Mouse (Mus musculus): Measurements from ENCODE around the gene Gbgt1. TPM values are rescaled to one million over a fixed set of nuclear protein-coding genes. Genes with fewer than 3 reads are reported as not detected.

Gene Gbgt1
- polyA plus RNA-seq, 1 experiment from 2014 or later, result not detected

DNA sequence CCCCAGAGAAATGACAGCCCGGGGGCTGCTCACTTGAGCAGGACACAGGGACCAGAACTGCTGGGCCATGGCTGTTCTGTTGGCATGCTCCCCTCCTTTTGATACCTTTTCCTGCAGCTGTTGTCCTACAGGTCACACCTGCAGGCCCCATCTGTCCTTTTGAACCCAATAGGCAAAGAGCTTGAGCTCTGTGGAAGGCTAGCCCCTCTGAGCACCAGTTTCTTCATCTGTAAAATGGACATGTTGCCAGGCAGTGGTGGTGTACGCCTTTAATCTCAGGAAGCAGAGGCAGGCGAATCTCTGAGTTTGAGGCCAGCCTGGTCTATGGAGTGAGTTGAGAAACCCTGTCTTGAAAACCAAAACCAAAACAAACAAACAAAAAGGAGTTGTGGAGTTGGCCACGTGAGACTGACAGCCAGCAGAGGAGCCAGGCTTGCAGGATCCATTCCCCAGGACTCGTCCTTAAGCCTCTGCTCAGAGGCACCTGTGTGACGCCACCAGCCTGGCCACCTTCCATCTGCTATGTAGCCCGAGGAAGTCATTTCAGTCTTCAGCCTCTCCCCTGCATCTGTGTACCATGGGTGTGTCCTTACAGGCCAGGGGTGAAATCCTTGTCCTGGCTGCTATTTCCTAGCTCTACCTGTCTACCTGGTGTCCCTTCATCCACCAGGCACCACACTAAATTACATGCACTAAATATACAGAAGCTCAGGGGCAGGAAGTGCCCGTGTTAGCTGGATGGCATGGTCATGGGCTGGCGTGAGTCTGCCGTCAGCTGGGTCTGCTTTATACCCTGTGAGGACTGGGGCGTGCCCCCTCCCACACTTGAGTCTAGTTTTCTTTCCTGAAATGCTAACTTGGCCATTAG is 40.3 kb downstream of the Gbgt1 start:
- H3K27ac ChIP-seq (replicated peaks in 1 of 2; ENCODE audit: control insufficient read depth in 1 of 2, insufficient read depth in 1 of 2, low read depth in 2 of 2, low read length in 2 of 2), result peak overlapping the region in 1 of 2 experiments; percentile 1; a peak in 2 of 4 replicates
- H3K4me3 ChIP-seq (ENCODE audit: control insufficient read depth in 1 of 2, insufficient read depth in 1 of 2, low read depth in 1 of 2, low read length in 2 of 2), result no peak overlapping the region
- peaks cover 48 to 66% of the 10 kb centered on the region in 2 experiments for H3K4me1 ChIP-seq (ENCODE audit: control insufficient read depth in 2 of 2, insufficient read depth in 2 of 2, low read length in 2 of 2)
- peaks cover 14% of the 10 kb centered on the region for H3K36me3 ChIP-seq (ENCODE audit: control insufficient read depth, insufficient read depth, low read length)
- 80% methylated on average over 11 of the region's 11 CpGs for WGBS
- H3K4me2 ChIP-seq (ENCODE audit: low read length), result no peak overlapping the region
- no peak overlapping the region for H3K9ac ChIP-seq (ENCODE audit: low read length)
- H3K27me3 ChIP-seq (ENCODE audit: control insufficient read depth, insufficient read depth, low read length), result no peaks in the 10 kb centered on the region
- no peaks in the 10 kb centered on the region for H3K9me3 ChIP-seq (ENCODE audit: control insufficient read depth, low read length)
- ATAC-seq (ENCODE audit: insufficient number of reproducible peaks, insufficient read depth, low FRiP score, low read depth), result no peak

DNA sequence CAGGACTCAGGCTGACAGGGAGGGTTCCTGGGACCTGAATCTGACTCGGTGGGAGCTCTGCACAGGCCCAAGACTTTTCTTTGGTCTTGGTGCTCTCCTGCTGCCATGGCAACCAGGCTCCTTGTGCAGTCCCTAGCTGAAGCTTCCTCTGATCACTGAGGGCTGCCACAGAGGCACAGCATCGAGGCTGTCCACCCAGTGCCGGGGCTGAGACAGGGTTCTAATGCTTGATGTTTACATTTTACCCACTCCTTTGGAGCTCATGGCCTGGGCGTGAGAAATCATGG is 40.9 kb downstream of the Gbgt1 start:
- no peak for ATAC-seq (ENCODE audit: insufficient number of reproducible peaks, insufficient read depth, low FRiP score, low read depth)
- 59% methylated on average over 4 of the region's 4 CpGs for WGBS
- Histone ChIP-seq H3K9me3 (ENCODE audit: control insufficient read depth, low read length) (no peaks in the 10 kb centered on the region), H3K27me3 (ENCODE audit: control insufficient read depth, insufficient read depth, low read length) (no peaks in the 10 kb centered on the region), H3K27ac (replicated peaks in 1 of 2; ENCODE audit: control insufficient read depth in 1 of 2, insufficient read depth in 1 of 2, low read depth in 2 of 2, low read length in 2 of 2) (no peak overlapping the region), H3K36me3 (ENCODE audit: control insufficient read depth, insufficient read depth, low read length) (peaks cover 19% of the 10 kb centered on the region), H3K4me2 (ENCODE audit: low read length) (no peak overlapping the region), H3K9ac (ENCODE audit: low read length) (no peak overlapping the region), H3K4me3 (ENCODE audit: control insufficient read depth in 1 of 2, insufficient read depth in 1 of 2, low read depth in 1 of 2, low read length in 2 of 2) (no peak overlapping the region), H3K4me1 (ENCODE audit: control insufficient read depth in 2 of 2, insufficient read depth in 2 of 2, low read length in 2 of 2) (peaks cover 48 to 60% of the 10 kb centered on the region in 2 experiments)

DNA sequence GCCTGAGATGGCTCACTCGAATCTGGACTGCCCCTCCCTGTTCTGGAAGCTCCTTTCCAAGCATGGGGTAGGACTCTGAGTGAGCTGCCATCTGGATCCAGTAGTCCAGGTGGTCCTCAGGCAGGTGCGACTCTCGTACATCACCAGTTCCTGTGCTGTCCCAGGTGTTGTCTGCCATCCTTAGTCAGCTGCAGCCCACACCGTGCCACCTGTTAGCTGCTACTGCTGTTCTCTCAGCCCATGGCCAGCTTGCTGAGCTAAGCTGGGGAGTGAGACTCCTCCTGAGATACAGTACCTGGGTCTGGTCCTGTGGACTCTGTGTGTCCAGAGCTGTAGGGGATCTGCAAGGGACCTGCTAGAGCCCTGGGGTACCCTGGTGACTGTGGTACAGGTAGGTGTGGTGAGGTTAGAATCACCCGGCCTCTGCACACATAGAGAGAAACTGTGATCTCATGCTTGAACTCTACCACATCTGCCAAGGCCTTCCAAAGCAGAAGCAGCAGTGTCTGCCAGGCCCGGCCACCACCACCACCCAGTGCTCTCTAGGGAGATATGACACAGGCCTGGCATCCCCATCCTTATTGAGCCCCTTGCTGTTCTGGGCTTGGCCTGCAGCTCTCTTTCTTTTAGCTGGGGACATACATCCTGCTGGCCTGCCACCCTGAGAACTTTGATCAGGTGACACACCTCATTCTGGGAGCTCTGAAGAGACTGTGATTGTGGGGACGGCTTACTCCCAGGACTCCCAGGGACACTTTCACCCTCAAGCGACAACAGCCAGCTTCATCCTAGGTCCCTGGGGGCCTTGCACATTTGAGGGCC is 41.5 kb downstream of the Gbgt1 start:
- H3K4me1 ChIP-seq (ENCODE audit: control insufficient read depth in 2 of 2, insufficient read depth in 2 of 2, low read length in 2 of 2), result peaks cover 45 to 54% of the 10 kb centered on the region in 2 experiments
- peaks cover 26% of the 10 kb centered on the region for H3K36me3 ChIP-seq (ENCODE audit: control insufficient read depth, insufficient read depth, low read length)
- ATAC-seq (ENCODE audit: insufficient number of reproducible peaks, insufficient read depth, low FRiP score, low read depth), result no peak
- no peak overlapping the region for H3K4me3 ChIP-seq (ENCODE audit: control insufficient read depth in 1 of 2, insufficient read depth in 1 of 2, low read depth in 1 of 2, low read length in 2 of 2)
- no peak overlapping the region for H3K4me2 ChIP-seq (ENCODE audit: low read length)
- 0 out of 2 replicates have a peak overlapping the region, but pooled peaks have one; percentile 31 for H3K9ac ChIP-seq (ENCODE audit: low read length)
- H3K9me3 ChIP-seq (ENCODE audit: control insufficient read depth, low read length), result no peaks in the 10 kb centered on the region
- WGBS, result 77% methylated on average over 8 of the region's 8 CpGs
- peak overlapping the region in 1 of 2 experiments; percentile 59; a peak in 1 of 4 replicates for H3K27ac ChIP-seq (replicated peaks in 1 of 2; ENCODE audit: control insufficient read depth in 1 of 2, insufficient read depth in 1 of 2, low read depth in 2 of 2, low read length in 2 of 2)
- no peaks in the 10 kb centered on the region for H3K27me3 ChIP-seq (ENCODE audit: control insufficient read depth, insufficient read depth, low read length)

DNA sequence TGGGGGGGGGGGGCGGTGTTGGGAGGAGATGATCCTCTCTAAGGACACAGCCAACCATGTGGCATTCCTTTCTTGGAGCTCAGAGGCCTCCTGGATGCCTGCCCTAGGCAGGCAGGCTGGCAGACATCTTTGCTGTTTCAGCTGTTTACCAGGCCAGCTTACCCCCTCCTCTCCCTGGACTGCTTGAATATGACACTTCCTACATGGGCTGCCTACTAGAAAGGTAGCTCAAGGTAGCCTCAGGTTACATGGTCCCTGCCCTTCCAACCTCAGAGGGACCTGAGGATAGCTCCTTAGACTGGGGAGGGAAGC is 42.1 kb downstream of the Gbgt1 start:
- peak overlapping the region; percentile 33 to 59; a peak in 2 of 4 replicates for H3K27ac ChIP-seq (replicated peaks in 1 of 2; ENCODE audit: control insufficient read depth in 1 of 2, insufficient read depth in 1 of 2, low read depth in 2 of 2, low read length in 2 of 2)
- WGBS, result 50% methylated on average over 1 of the region's 1 CpGs
- peaks cover 31% of the 10 kb centered on the region for H3K36me3 ChIP-seq (ENCODE audit: control insufficient read depth, insufficient read depth, low read length)
- no peaks in the 10 kb centered on the region for H3K27me3 ChIP-seq (ENCODE audit: control insufficient read depth, insufficient read depth, low read length)
- no peak overlapping the region for H3K4me3 ChIP-seq (ENCODE audit: control insufficient read depth in 1 of 2, insufficient read depth in 1 of 2, low read depth in 1 of 2, low read length in 2 of 2)
- H3K9me3 ChIP-seq (ENCODE audit: control insufficient read depth, low read length), result no peaks in the 10 kb centered on the region
- H3K4me2 ChIP-seq (ENCODE audit: low read length), result no peak overlapping the region
- ATAC-seq (ENCODE audit: insufficient number of reproducible peaks, insufficient read depth, low FRiP score, low read depth), result no peak
- H3K4me1 ChIP-seq (ENCODE audit: control insufficient read depth in 2 of 2, insufficient read depth in 2 of 2, low read length in 2 of 2), result peaks cover 44 to 51% of the 10 kb centered on the region in 2 experiments
- H3K9ac ChIP-seq (ENCODE audit: low read length), result peak overlapping the region; percentile 31; the same call in 1 of the 2 replicates

DNA sequence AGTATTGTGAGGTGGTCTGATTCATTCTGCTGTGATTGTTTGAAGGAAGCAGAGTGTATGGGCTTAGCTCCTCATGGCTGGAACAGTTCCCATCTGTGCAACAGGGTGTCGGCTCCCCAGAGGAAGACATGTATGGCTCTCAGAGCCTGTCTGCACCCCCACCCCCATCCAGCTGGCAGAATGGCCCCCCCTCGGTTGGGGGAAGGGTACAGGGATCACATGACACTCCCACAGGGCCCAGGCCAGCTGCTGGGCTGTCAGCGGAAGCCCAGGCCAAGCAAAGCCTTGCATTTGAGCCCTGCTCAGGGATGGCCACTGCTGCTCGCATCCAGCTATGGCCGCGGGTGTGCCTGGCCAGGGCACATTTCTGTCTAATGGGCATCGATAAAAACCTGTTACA is 42.5 kb downstream of the Gbgt1 start:
- H3K27me3 ChIP-seq (ENCODE audit: control insufficient read depth, insufficient read depth, low read length), result no peaks in the 10 kb centered on the region
- WGBS, result 45% methylated on average over 7 of the region's 7 CpGs
- peaks cover 36% of the 10 kb centered on the region for H3K36me3 ChIP-seq (ENCODE audit: control insufficient read depth, insufficient read depth, low read length)
- no peak overlapping the region for H3K4me2 ChIP-seq (ENCODE audit: low read length)
- no peaks in the 10 kb centered on the region for H3K9me3 ChIP-seq (ENCODE audit: control insufficient read depth, low read length)
- H3K9ac ChIP-seq (ENCODE audit: low read length), result peak overlapping the region; percentile 31; the same call in 1 of the 2 replicates
- H3K27ac ChIP-seq (replicated peaks in 1 of 2; ENCODE audit: control insufficient read depth in 1 of 2, insufficient read depth in 1 of 2, low read depth in 2 of 2, low read length in 2 of 2), result peak overlapping the region; percentile 33 to 59; a peak in 3 of 4 replicates
- no peak overlapping the region for H3K4me3 ChIP-seq (ENCODE audit: control insufficient read depth in 1 of 2, insufficient read depth in 1 of 2, low read depth in 1 of 2, low read length in 2 of 2)
- H3K4me1 ChIP-seq (ENCODE audit: control insufficient read depth in 2 of 2, insufficient read depth in 2 of 2, low read length in 2 of 2), result peaks cover 39 to 47% of the 10 kb centered on the region in 2 experiments
- no peak; the same call in 1 of the 2 replicates for ATAC-seq (ENCODE audit: insufficient number of reproducible peaks, insufficient read depth, low FRiP score, low read depth)

DNA sequence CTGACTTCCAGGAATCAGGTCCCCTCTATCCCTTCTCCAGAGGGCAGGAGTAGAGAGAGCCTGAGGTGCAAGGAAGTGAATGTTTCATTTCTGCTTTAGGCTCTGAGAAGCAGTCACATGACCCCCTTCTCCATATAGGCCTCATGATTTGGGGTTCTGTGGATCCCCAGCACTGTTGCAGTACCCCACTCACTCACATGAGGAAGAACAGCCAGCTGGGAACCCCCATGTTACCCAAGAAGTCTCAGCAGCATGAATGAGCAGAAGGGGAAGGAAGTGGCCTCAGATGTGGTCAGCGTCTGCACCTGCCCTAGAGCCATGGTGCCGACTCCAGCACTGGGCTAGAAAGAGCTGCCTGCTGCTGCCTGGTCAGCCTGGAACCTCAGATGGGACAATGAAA is 43.3 kb downstream of the Gbgt1 start:
- no peak overlapping the region for H3K4me3 ChIP-seq (ENCODE audit: control insufficient read depth in 1 of 2, insufficient read depth in 1 of 2, low read depth in 1 of 2, low read length in 2 of 2)
- no peaks in the 10 kb centered on the region for H3K9me3 ChIP-seq (ENCODE audit: control insufficient read depth, low read length)
- 65% methylated on average over 2 of the region's 2 CpGs for WGBS
- H3K36me3 ChIP-seq (ENCODE audit: control insufficient read depth, insufficient read depth, low read length), result peaks cover 43% of the 10 kb centered on the region
- peaks cover 32 to 39% of the 10 kb centered on the region in 2 experiments for H3K4me1 ChIP-seq (ENCODE audit: control insufficient read depth in 2 of 2, insufficient read depth in 2 of 2, low read length in 2 of 2)
- H3K27me3 ChIP-seq (ENCODE audit: control insufficient read depth, insufficient read depth, low read length), result no peaks in the 10 kb centered on the region
- no peak overlapping the region for H3K4me2 ChIP-seq (ENCODE audit: low read length)
- no peak overlapping the region for H3K27ac ChIP-seq (replicated peaks in 1 of 2; ENCODE audit: control insufficient read depth in 1 of 2, insufficient read depth in 1 of 2, low read depth in 2 of 2, low read length in 2 of 2)
- ATAC-seq (ENCODE audit: insufficient number of reproducible peaks, insufficient read depth, low FRiP score, low read depth), result no peak
- peak overlapping the region; percentile 3; the same call in 1 of the 2 replicates for H3K9ac ChIP-seq (ENCODE audit: low read length)

DNA sequence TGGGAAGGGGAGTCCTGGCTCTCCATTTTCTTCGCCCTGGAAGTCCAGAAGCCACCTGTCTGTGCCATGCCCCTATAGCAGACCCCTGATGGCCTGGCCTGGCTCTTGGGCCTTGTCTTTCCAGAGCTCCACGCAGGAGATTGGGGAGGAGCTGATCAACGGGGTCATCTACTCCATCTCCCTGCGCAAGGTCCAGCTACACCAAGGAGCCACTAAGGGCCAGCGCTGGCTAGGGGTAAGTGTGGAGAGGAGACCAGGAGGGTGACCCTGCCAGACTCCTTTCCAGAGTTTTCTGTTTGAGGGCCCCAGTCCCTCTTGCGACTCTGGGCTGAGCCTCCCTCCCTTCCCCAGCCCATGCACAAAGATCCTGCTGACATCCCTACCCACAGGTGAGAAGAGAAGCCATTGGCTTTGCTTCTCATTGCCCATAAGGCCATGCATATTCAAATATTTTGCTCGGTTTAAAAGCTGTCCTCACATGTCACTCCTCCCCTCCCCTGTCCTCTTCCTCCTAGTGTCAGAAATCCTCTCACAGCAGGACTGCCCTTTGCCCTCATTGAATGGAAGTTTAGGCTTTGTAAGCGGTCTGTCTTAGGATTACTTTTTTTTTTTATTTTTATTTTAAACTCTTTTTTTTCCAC is 44.0 kb downstream of the Gbgt1 start:
- H3K9me3 ChIP-seq (ENCODE audit: control insufficient read depth, low read length), result no peaks in the 10 kb centered on the region
- H3K4me2 ChIP-seq (ENCODE audit: low read length), result no peak overlapping the region
- H3K4me1 ChIP-seq (ENCODE audit: control insufficient read depth in 2 of 2, insufficient read depth in 2 of 2, low read length in 2 of 2), result peaks cover 24 to 32% of the 10 kb centered on the region in 2 experiments
- ATAC-seq (ENCODE audit: insufficient number of reproducible peaks, insufficient read depth, low FRiP score, low read depth), result no peak
- H3K27me3 ChIP-seq (ENCODE audit: control insufficient read depth, insufficient read depth, low read length), result no peaks in the 10 kb centered on the region
- peaks cover 51% of the 10 kb centered on the region for H3K36me3 ChIP-seq (ENCODE audit: control insufficient read depth, insufficient read depth, low read length)
- no peak overlapping the region for H3K9ac ChIP-seq (ENCODE audit: low read length)
- WGBS, result 84% methylated on average over 8 of the region's 8 CpGs
- H3K4me3 ChIP-seq (ENCODE audit: control insufficient read depth in 1 of 2, insufficient read depth in 1 of 2, low read depth in 1 of 2, low read length in 2 of 2), result no peak overlapping the region
- H3K27ac ChIP-seq (replicated peaks in 1 of 2; ENCODE audit: control insufficient read depth in 1 of 2, insufficient read depth in 1 of 2, low read depth in 2 of 2, low read length in 2 of 2), result no peak overlapping the region
